Mouse (Mus musculus): ENCODE data around the gene Pars2.

GRCm38 (mm10) chr4:106665673-106666072, 14.8 kb downstream of the Pars2 start:
- TF ChIP-seq GATA1 (IDR thresholded peaks at IDR 0.05; ENCODE audit: low read length) (no peak), TAL1 (IDR thresholded peaks at IDR 0.05; ENCODE audit: low read length) (no peak)
